Mouse (Mus musculus): ENCODE results near the gene 1700080O16Rik. TPM values are rescaled to one million over a fixed set of nuclear protein-coding genes. Genes with fewer than 3 reads are reported as not detected.

1700080O16Rik gene
- polyA plus RNA-seq (2017; shearing (Covaris generic)): not detected

DNA sequence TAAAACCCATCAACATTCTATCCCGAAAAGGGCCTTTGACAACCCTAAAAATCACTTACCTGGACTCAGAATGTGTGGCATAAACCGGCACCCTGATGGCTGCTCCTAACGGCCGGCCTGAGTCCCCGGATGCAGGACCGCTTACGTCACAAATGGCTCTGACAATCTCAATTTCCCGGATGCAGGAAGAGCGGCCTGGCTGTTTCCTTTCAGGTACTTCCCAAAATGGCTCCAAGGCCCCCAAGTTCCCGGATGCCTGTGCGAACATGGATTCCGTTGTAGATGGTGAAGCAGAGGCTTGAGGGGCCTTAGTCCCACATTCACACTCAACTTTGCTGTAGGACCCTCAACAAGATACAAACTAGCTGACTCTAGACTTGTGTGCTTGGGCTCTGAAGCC is at the start of gene 1700080O16Rik:
TSS of gene 1700080O16Rik (minus strand) at position 101 of the 400 bp plus-strand sequence.

Other genes starting within 250 kb of the 1700080O16Rik start
- not detected for gene Usp26, start 171.5 kb downstream of the 1700080O16Rik start, polyA plus RNA-seq (2017; shearing (Covaris generic))
- gene Gpc4, start 192.5 kb upstream of the 1700080O16Rik start, polyA plus RNA-seq (2017; shearing (Covaris generic)): not detected

All from inflammation-experienced regulatory T-cells, adult 16 weeks (primary cell).